Mouse (Mus musculus) liver, embryonic 13.5 days (tissue): ENCODE measurements around the gene Aspscr1. TPM values are rescaled to one million over a fixed set of nuclear protein-coding genes. Genes with fewer than 3 reads are reported as not detected.

Source experiments
- microRNA-seq: library from miRNA; unstranded; fragments of <30 nt; microRNA quantifications from one replicate; pipeline ENCODE4, GENCODE M21; 2016
- polyA plus RNA-seq: library from polyadenylated mRNA; unstranded; fragments of >200 nt; fragmentation: Nextera tagmentation; extraction: Ambion mirVana; gene quantifications from 2 replicates; pipeline ENCODE4 v1.2.1, GENCODE M21; 2015

The Aspscr1 gene
- polyA plus RNA-seq, 1 experiment from 2014 or later = 49.2 TPM

Small RNA genes within 50 kb of the gene (microRNA-seq; reads per million reads assigned to microRNA genes)
- gene Mir6936 = 10.6 reads per million, percentile 24 among the genes with 10 or more reads in this experiment

Other genes with a start within 250 kb of the Aspscr1 start
- gene Nploc4, start 235.3 kb upstream of the Aspscr1 start, polyA plus RNA-seq = 22.3 and 26.8 TPM in 2 replicates
- not detected in 2 replicates for gene Tspan10, start 230.3 kb upstream of the Aspscr1 start, polyA plus RNA-seq
- gene Pde6g, start 219.5 kb upstream of the Aspscr1 start, polyA plus RNA-seq = 0.12 TPM in 1 of 2 replicates, not detected in the other
- 8.4 and 9.5 TPM in 2 replicates for gene Oxld1, start 214.9 kb upstream of the Aspscr1 start, polyA plus RNA-seq
- gene Ccdc137, start 214.9 kb upstream of the Aspscr1 start, polyA plus RNA-seq = 20.2 and 23.1 TPM in 2 replicates
- gene Arl16, start 205.4 kb upstream of the Aspscr1 start, polyA plus RNA-seq = 15.9 and 16.0 TPM in 2 replicates
- 142 and 150 TPM in 2 replicates for gene Mrpl12, start 188.4 kb upstream of the Aspscr1 start, polyA plus RNA-seq
- gene Slc25a10, start 181.1 kb upstream of the Aspscr1 start, polyA plus RNA-seq = 42.2 and 44.1 TPM in 2 replicates
- 10.0 and 10.7 TPM in 2 replicates for gene Gcgr, start 142.3 kb upstream of the Aspscr1 start, polyA plus RNA-seq
- gene Mcrip1, start 123.2 kb upstream of the Aspscr1 start, polyA plus RNA-seq = 45.7 and 46.9 TPM in 2 replicates
- gene Ppp1r27, start 121.8 kb upstream of the Aspscr1 start, polyA plus RNA-seq = 0.22 TPM in 1 of 2 replicates, not detected in the other
- 403 and 453 TPM in 2 replicates for gene P4hb, start 99.7 kb upstream of the Aspscr1 start, polyA plus RNA-seq
- gene Arhgdia, start 91.3 kb upstream of the Aspscr1 start, polyA plus RNA-seq = 258 and 276 TPM in 2 replicates
- 379 and 416 TPM in 2 replicates for gene Alyref, start 74.6 kb upstream of the Aspscr1 start, polyA plus RNA-seq
- gene Anapc11, start 74.6 kb upstream of the Aspscr1 start, polyA plus RNA-seq = 99.1 and 102 TPM in 2 replicates
- gene Npb, start 64.5 kb upstream of the Aspscr1 start, polyA plus RNA-seq = 9.5 and 12.6 TPM in 2 replicates
- 114 and 116 TPM in 2 replicates for gene Pcyt2, start 55.0 kb upstream of the Aspscr1 start, polyA plus RNA-seq
- gene Sirt7, start 47.7 kb upstream of the Aspscr1 start, polyA plus RNA-seq = 33.8 and 34.3 TPM in 2 replicates
- 39.8 and 40.0 TPM in 2 replicates for gene Mafg, start 39.4 kb upstream of the Aspscr1 start, polyA plus RNA-seq
- 6.0 and 6.9 TPM in 2 replicates for gene Pycr1, start 29.2 kb upstream of the Aspscr1 start, polyA plus RNA-seq
- 0.23 TPM in 1 of 2 replicates, not detected in the other for gene Myadml2, start 24.8 kb upstream of the Aspscr1 start, polyA plus RNA-seq
- gene Notum, start 11.8 kb upstream of the Aspscr1 start, polyA plus RNA-seq = 0.27 and 0.36 TPM in 2 replicates
- 123 and 126 TPM in 2 replicates for gene Cenpx, start 40.8 kb downstream of the Aspscr1 start, polyA plus RNA-seq
- 13.0 and 14.3 TPM in 2 replicates for gene Lrrc45, start 41.0 kb downstream of the Aspscr1 start, polyA plus RNA-seq
- gene Rac3, start 48.5 kb downstream of the Aspscr1 start, polyA plus RNA-seq = 1.7 and 2.3 TPM in 2 replicates
- 8.8 and 9.6 TPM in 2 replicates for gene Dcxr, start 54.3 kb downstream of the Aspscr1 start, polyA plus RNA-seq
- gene Cbr2, start 59.1 kb downstream of the Aspscr1 start, polyA plus RNA-seq = 0.22 TPM in 1 of 2 replicates, not detected in the other
- 4.9 and 6.5 TPM in 2 replicates for gene Hmga1b, start 89.8 kb downstream of the Aspscr1 start, polyA plus RNA-seq
- 11.2 and 15.4 TPM in 2 replicates for gene Rfng, start 111.2 kb downstream of the Aspscr1 start, polyA plus RNA-seq
- gene Gps1, start 111.3 kb downstream of the Aspscr1 start, polyA plus RNA-seq = 102 and 104 TPM in 2 replicates
- 82.6 and 86.2 TPM in 2 replicates for gene Dus1l, start 123.4 kb downstream of the Aspscr1 start, polyA plus RNA-seq
- gene Fasn, start 151.6 kb downstream of the Aspscr1 start, polyA plus RNA-seq = 15.3 and 17.9 TPM in 2 replicates